Mouse (Mus musculus) layer of hippocampus, postnatal 10 days (tissue): ENCODE data around the gene Ddx10. TPM values are rescaled to one million over a fixed set of nuclear protein-coding genes. Genes with fewer than 3 reads are reported as not detected.

Source experiments
- DNase-seq, 2 experiments: peaks; one replicate each; pipeline ENCODE4 v3.0.0; 2021; ENCODE audit warnings: low spot score in 2 of 2
- long read RNA-seq: library from polyadenylated mRNA; stranded (forward); transcript quantifications from one replicate; pipeline ENCODE4 v2.0.0, GENCODE M21; 2023
- total RNA-seq, 2 experiments: library from RNA; stranded (reverse); gene quantifications; 2 replicates each; pipeline ENCODE4 v1.2.3; 2021

Gene Ddx10
- total RNA-seq: 10 to 100 TPM; 21.9 to 22.5 TPM
- long read RNA-seq, transcript Ddx10-201 (18 exons, 3,128 nt): major isoform, 12 of 12 reads
- long read RNA-seq, partial matches to known transcripts: 0 of 12 reads
- long read RNA-seq, other reads (novel, unspliced or antisense): 0 of 12 reads

- DNase-seq: peak; percentile 98 to 99
Measured at GRCm38 (mm10) chr9:53247953-53248397, at the start of gene Ddx10. Gene Ddx10, minus strand, starts transcription at chr9:53248053.

GRCm38 (mm10) chr9:53292833-53293232 lies 45.0 kb upstream of the Ddx10 start:
- DNase-seq: no peak

GRCm38 (mm10) chr9:53290006-53290405 lies 42.2 kb upstream of the Ddx10 start:
- DNase-seq: no peak

GRCm38 (mm10) chr9:53286793-53287192 lies 38.9 kb upstream of the Ddx10 start:
- no peak for DNase-seq

GRCm38 (mm10) chr9:53278997-53279396 lies 31.1 kb upstream of the Ddx10 start:
- DNase-seq: no peak

- DNase-seq: no peak
Measured at GRCm38 (mm10) chr9:53276381-53276780, 28.5 kb upstream of the Ddx10 start.

GRCm38 (mm10) chr9:53272714-53273113 lies 24.9 kb upstream of the Ddx10 start:
- no peak for DNase-seq

- DNase-seq: no peak
Measured at GRCm38 (mm10) chr9:53272207-53272606, 24.4 kb upstream of the Ddx10 start.

GRCm38 (mm10) chr9:53271281-53272022 lies 23.6 kb upstream of the Ddx10 start:
- DNase-seq: no peak

- DNase-seq: no peak
Measured at GRCm38 (mm10) chr9:53269466-53269755, 21.6 kb upstream of the Ddx10 start.

- DNase-seq: peak in 1 of 2 experiments; percentile 17
Measured at GRCm38 (mm10) chr9:53268731-53269465, 21.0 kb upstream of the Ddx10 start.

- no peak for DNase-seq
Measured at GRCm38 (mm10) chr9:53268036-53268435, 20.2 kb upstream of the Ddx10 start.

GRCm38 (mm10) chr9:53265589-53265988 lies 17.7 kb upstream of the Ddx10 start:
- no peak for DNase-seq

GRCm38 (mm10) chr9:53264387-53264786 lies 16.5 kb upstream of the Ddx10 start:
- DNase-seq: no peak

GRCm38 (mm10) chr9:53258199-53258598 lies 10.3 kb upstream of the Ddx10 start:
- DNase-seq: no peak

- DNase-seq: no peak
Measured at GRCm38 (mm10) chr9:53257772-53258171, 9.9 kb upstream of the Ddx10 start.

GRCm38 (mm10) chr9:53256690-53257305 lies 8.9 kb upstream of the Ddx10 start:
- DNase-seq: no peak

GRCm38 (mm10) chr9:53254368-53254767 lies 6.5 kb upstream of the Ddx10 start:
- DNase-seq: peak; percentile 81 to 86

- DNase-seq: peak in 1 of 2 experiments; percentile 15
Measured at GRCm38 (mm10) chr9:53247516-53247915, 337 bp downstream of the Ddx10 start.

- no peak for DNase-seq
Measured at GRCm38 (mm10) chr9:53218181-53218580, 29.7 kb downstream of the Ddx10 start.

GRCm38 (mm10) chr9:53208283-53208682 lies 39.6 kb downstream of the Ddx10 start:
- DNase-seq: no peak

GRCm38 (mm10) chr9:53174590-53174989 lies 73.3 kb downstream of the Ddx10 start:
- DNase-seq: no peak
